Mouse (Mus musculus) liver, postnatal 0 days (tissue): ENCODE results near the gene Heatr9. TPM values are rescaled to one million over a fixed set of nuclear protein-coding genes. Genes with fewer than 3 reads are reported as not detected.
"Not testable (repeated sequence)": the region's sequence is repeated elsewhere in the genome, so short reads cannot be mapped to it uniquely, and the experiment has no call there.

ENCODE experiments used
- ATAC-seq: fragments of 200-750 bp; cut with Nextera tagmentation; 2 replicates; pipeline ENCODE4 v1.8.0; 2017; ENCODE audit warnings: mild to moderate bottlenecking, moderate library complexity
- DNase-seq: peaks from one replicate; pipeline ENCODE4 v3.0.0-alpha.2; 2016
- H3K27ac ChIP-seq: fragments of 300-500 bp; sonication (generic); 2 replicates; pipeline ENCODE4 v1.5.1; 2014; ENCODE audit warnings: antibody characterized with exemption, moderate library complexity, mild to moderate bottlenecking, low read depth
- H3K27me3 ChIP-seq: fragments of 300-500 bp; sonication (generic); 2 replicates; pipeline ENCODE4 v1.6.1; 2014; ENCODE audit warnings: low read length, control low read depth, mixed read lengths; ENCODE audit not compliant: insufficient read depth
- H3K36me3 ChIP-seq: fragments of 300-500 bp; sonication (generic); replicated peaks from 2 replicates; pipeline ENCODE4 v1.6.1; 2014; ENCODE audit warnings: mild to moderate bottlenecking, control low read depth, low read length, moderate library complexity, mixed read lengths; ENCODE audit not compliant: insufficient read depth
- H3K4me1 ChIP-seq: fragments of 300-500 bp; sonication (generic); 2 replicates; pipeline ENCODE4 v1.6.1; 2014; ENCODE audit warnings: antibody characterized with exemption, mild to moderate bottlenecking, control low read depth; ENCODE audit not compliant: insufficient read depth
- H3K4me2 ChIP-seq: fragments of 300-500 bp; sonication (generic); 2 replicates; pipeline ENCODE4 v1.6.1; 2014; ENCODE audit warnings: low read depth, mild to moderate bottlenecking, low read length, moderate library complexity, mixed read lengths
- H3K4me3 ChIP-seq: fragments of 300-500 bp; sonication (generic); 2 replicates; pipeline ENCODE4 v1.5.1; 2014; ENCODE audit warnings: low read depth, low read length
- H3K9ac ChIP-seq: fragments of 300-500 bp; sonication (generic); replicated peaks from 2 replicates; pipeline ENCODE4 v1.6.1; 2014; ENCODE audit warnings: mild to moderate bottlenecking, moderate library complexity
- H3K9me3 ChIP-seq: fragments of 300-500 bp; sonication (generic); 2 replicates; pipeline ENCODE4 v1.6.1; 2016; ENCODE audit warnings: mild to moderate bottlenecking, control low read depth, low read length, mixed read lengths
- CTCF ChIP-seq: sonication (generic); IDR thresholded peaks from 2 replicates; pipeline ENCODE4 v1.5.1; 2016; ENCODE audit warnings: antibody characterized with exemption, low read depth
- EP300 ChIP-seq: IDR thresholded peaks from 2 replicates; pipeline ENCODE4 v1.6.1; 2016; ENCODE audit warnings: antibody characterized with exemption, low read depth, mild to moderate bottlenecking
- WGBS: fragments of 180-500 bp; shearing (Covaris S2); extraction: QIAGEN DNeasy Blood & Tissue Kit; methylation state at CpG from one replicate; pipeline ENCODE4 v1.1.7; 2014; ENCODE audit not compliant: insufficient replicate concordance; 5-methylcytosine and 5-hydroxymethylcytosine counted together
- polyA plus RNA-seq: library from polyadenylated mRNA; unstranded; fragments of >200 nt; fragmentation: Nextera tagmentation; extraction: Ambion mirVana; gene quantifications from 2 replicates; pipeline ENCODE4 v1.2.1, GENCODE M21; 2015

Gene Heatr9
- polyA plus RNA-seq, 1 experiment from 2014 or later = not detected

- Histone ChIP-seq H3K9ac (no peak overlapping the region), H3K9me3 (no peaks in the 10 kb centered on the region), H3K4me2 (no peak overlapping the region), H3K27ac (no peak overlapping the region), H3K4me1 (peaks cover 13% of the 10 kb centered on the region), H3K4me3 (no peak overlapping the region), H3K36me3 (no peaks in the 10 kb centered on the region), H3K27me3 (no peaks in the 10 kb centered on the region)
- TF ChIP-seq EP300 (no peak), CTCF (no peak)
- 67% methylated on average over 2 of the region's 2 CpGs for WGBS
- ATAC-seq (peak; percentile 47; the same call in 1 of the 2 replicates), DNase-seq (no peak)
Observed at GRCm38 (mm10) chr11:83563754-83564153, 41.8 kb upstream of the Heatr9 start.

GRCm38 (mm10) chr11:83562311-83562887, 40.4 kb upstream of the Heatr9 start:
- H3K9me3 ChIP-seq = no peaks in the 10 kb centered on the region
- no peak for TF ChIP-seq EP300
- TF ChIP-seq CTCF = no peak
- H3K27me3 ChIP-seq = no peaks in the 10 kb centered on the region
- H3K4me2 ChIP-seq = no peak overlapping the region
- ATAC-seq (peak; percentile 92), DNase-seq (peak; percentile 39)
- H3K36me3 ChIP-seq = no peaks in the 10 kb centered on the region
- H3K4me3 ChIP-seq = no peak overlapping the region
- peaks cover 13% of the 10 kb centered on the region for H3K4me1 ChIP-seq
- 41% methylated on average over 6 of the region's 6 CpGs for WGBS
- no peak overlapping the region for H3K9ac ChIP-seq
- H3K27ac ChIP-seq = peak overlapping the region; percentile 76

- Histone ChIP-seq H3K9ac (no peak overlapping the region), H3K27me3 (no peaks in the 10 kb centered on the region), H3K27ac (no peak overlapping the region), H3K4me2 (no peak overlapping the region), H3K36me3 (no peaks in the 10 kb centered on the region), H3K9me3 (no peaks in the 10 kb centered on the region), H3K4me3 (no peak overlapping the region), H3K4me1 (peaks cover 13% of the 10 kb centered on the region)
- WGBS = 45% methylated on average over 6 of the region's 6 CpGs
- TF ChIP-seq CTCF (no peak), EP300 (no peak)
- ATAC-seq = no peak
- no peak for DNase-seq
Observed at GRCm38 (mm10) chr11:83560405-83560804, 38.4 kb upstream of the Heatr9 start.

GRCm38 (mm10) chr11:83557074-83557473, 35.1 kb upstream of the Heatr9 start:
- no peaks in the 10 kb centered on the region for H3K27me3 ChIP-seq
- ATAC-seq (no peak), DNase-seq (no peak)
- no peaks in the 10 kb centered on the region for H3K36me3 ChIP-seq
- no peak overlapping the region for H3K4me2 ChIP-seq
- TF ChIP-seq EP300 = no peak
- TF ChIP-seq CTCF = no peak
- peaks cover 2% of the 10 kb centered on the region; the same call in 1 of the 2 replicates for H3K4me1 ChIP-seq
- H3K27ac ChIP-seq = no peak overlapping the region
- no peak overlapping the region for H3K4me3 ChIP-seq
- no peaks in the 10 kb centered on the region for H3K9me3 ChIP-seq
- WGBS = 71% methylated on average over 10 of the region's 10 CpGs
- H3K9ac ChIP-seq = no peak overlapping the region

- ATAC-seq (0 out of 2 replicates have a peak, but pooled peaks have one; percentile 33), DNase-seq (no peak)
- Histone ChIP-seq H3K4me2 (no peak overlapping the region), H3K4me3 (no peak overlapping the region), H3K27ac (no peak overlapping the region), H3K4me1 (no peaks in the 10 kb centered on the region), H3K27me3 (no peaks in the 10 kb centered on the region), H3K9ac (no peak overlapping the region), H3K9me3 (no peaks in the 10 kb centered on the region), H3K36me3 (no peaks in the 10 kb centered on the region)
- 24% methylated on average over 8 of the region's 8 CpGs for whole genome bisulfite sequencing
- TF ChIP-seq CTCF (peak; percentile 83), EP300 (no peak)
Observed at GRCm38 (mm10) chr11:83556085-83556781, 34.3 kb upstream of the Heatr9 start.

- Histone ChIP-seq H3K36me3 (no peaks in the 10 kb centered on the region), H3K4me3 (no peak overlapping the region), H3K27me3 (no peaks in the 10 kb centered on the region), H3K9ac (no peak overlapping the region), H3K27ac (no peak overlapping the region), H3K4me2 (no peak overlapping the region), H3K4me1 (peaks cover 3% of the 10 kb centered on the region; the same call in 1 of the 2 replicates), H3K9me3 (no peaks in the 10 kb centered on the region)
- DNase-seq = no peak
- 85% methylated on average over 5 of the region's 5 CpGs for WGBS
- ATAC-seq = no peak
- TF ChIP-seq EP300 (no peak), CTCF (no peak)
Observed at GRCm38 (mm10) chr11:83551668-83552067, 29.7 kb upstream of the Heatr9 start.

GRCm38 (mm10) chr11:83551037-83551436, 29.1 kb upstream of the Heatr9 start:
- H3K36me3 ChIP-seq, H3K4me3 ChIP-seq, H3K4me2 ChIP-seq, DNase-seq, ATAC-seq, H3K4me1 ChIP-seq, H3K27me3 ChIP-seq, H3K27ac ChIP-seq, H3K9me3 ChIP-seq, H3K9ac ChIP-seq: not testable (repeated sequence)
- 75% methylated on average over 7 of the region's 7 CpGs for WGBS
